Mouse (Mus musculus) brain, embryonic 14.5 days (tissue): Measurements from ENCODE around the gene Ctu2.

Source experiments
- CTCF ChIP-seq: fragments of 200-500 bp; IDR thresholded peaks from 2 replicates; pipeline ENCODE4 v1.5.1; 2012; ENCODE audit warnings: inconsistent platforms, mild to moderate bottlenecking, moderate library complexity, borderline replicate concordance; ENCODE audit not compliant: insufficient read depth, insufficient read length; ENCODE audit errors: extremely low read depth
- POLR2A ChIP-seq: fragments of 200-500 bp; IDR thresholded peaks from 2 replicates; pipeline ENCODE4 v1.6.1; 2012; ENCODE audit warnings: mild to moderate bottlenecking, inconsistent platforms, borderline replicate concordance; ENCODE audit not compliant: poor library complexity, insufficient read depth, insufficient read length, severe bottlenecking; ENCODE audit errors: extremely low read depth

DNA sequence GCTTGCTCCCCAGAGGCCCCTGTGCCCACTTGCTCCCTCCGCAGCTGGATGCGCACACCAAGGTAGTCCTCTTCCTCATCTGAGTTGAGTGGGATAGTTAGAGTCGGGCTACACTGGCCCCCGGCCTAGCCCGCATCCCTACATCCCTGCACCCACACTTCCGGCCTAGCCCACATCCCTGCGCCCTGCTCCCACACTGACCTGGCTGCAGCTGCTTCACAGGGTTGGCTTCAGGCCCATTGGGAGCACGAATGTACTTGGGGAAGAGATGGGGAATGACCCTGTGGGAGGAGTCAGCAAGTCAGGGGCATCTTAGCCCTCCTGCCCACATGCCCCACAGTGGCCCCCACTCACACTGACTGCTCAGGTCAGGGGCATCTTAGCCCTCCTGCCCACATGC is 6.5 kb downstream of the Ctu2 start:
- TF ChIP-seq CTCF (no peak), POLR2A (no peak)
